Mouse (Mus musculus) liver, postnatal 0 days (tissue): Measurements from ENCODE around the gene Pcgf1. TPM values are rescaled to one million over a fixed set of nuclear protein-coding genes. Genes with fewer than 3 reads are reported as not detected.

Source experiments
- ATAC-seq: fragments of 200-750 bp; cut with Nextera tagmentation; 2 replicates; pipeline ENCODE4 v1.8.0; 2017; ENCODE audit warnings: mild to moderate bottlenecking, moderate library complexity
- DNase-seq: peaks from one replicate; pipeline ENCODE4 v3.0.0-alpha.2; 2016
- H3K27ac ChIP-seq: fragments of 300-500 bp; sonication (generic); 2 replicates; pipeline ENCODE4 v1.5.1; 2014; ENCODE audit warnings: antibody characterized with exemption, moderate library complexity, mild to moderate bottlenecking, low read depth
- H3K27me3 ChIP-seq: fragments of 300-500 bp; sonication (generic); 2 replicates; pipeline ENCODE4 v1.6.1; 2014; ENCODE audit warnings: low read length, control low read depth, mixed read lengths; ENCODE audit not compliant: insufficient read depth
- H3K36me3 ChIP-seq: fragments of 300-500 bp; sonication (generic); replicated peaks from 2 replicates; pipeline ENCODE4 v1.6.1; 2014; ENCODE audit warnings: mild to moderate bottlenecking, control low read depth, low read length, moderate library complexity, mixed read lengths; ENCODE audit not compliant: insufficient read depth
- H3K4me1 ChIP-seq: fragments of 300-500 bp; sonication (generic); 2 replicates; pipeline ENCODE4 v1.6.1; 2014; ENCODE audit warnings: antibody characterized with exemption, mild to moderate bottlenecking, control low read depth; ENCODE audit not compliant: insufficient read depth
- H3K4me2 ChIP-seq: fragments of 300-500 bp; sonication (generic); 2 replicates; pipeline ENCODE4 v1.6.1; 2014; ENCODE audit warnings: low read depth, mild to moderate bottlenecking, low read length, moderate library complexity, mixed read lengths
- H3K4me3 ChIP-seq: fragments of 300-500 bp; sonication (generic); 2 replicates; pipeline ENCODE4 v1.5.1; 2014; ENCODE audit warnings: low read depth, low read length
- H3K9ac ChIP-seq: fragments of 300-500 bp; sonication (generic); replicated peaks from 2 replicates; pipeline ENCODE4 v1.6.1; 2014; ENCODE audit warnings: mild to moderate bottlenecking, moderate library complexity
- H3K9me3 ChIP-seq: fragments of 300-500 bp; sonication (generic); 2 replicates; pipeline ENCODE4 v1.6.1; 2016; ENCODE audit warnings: mild to moderate bottlenecking, control low read depth, low read length, mixed read lengths
- CTCF ChIP-seq: sonication (generic); IDR thresholded peaks from 2 replicates; pipeline ENCODE4 v1.5.1; 2016; ENCODE audit warnings: antibody characterized with exemption, low read depth
- EP300 ChIP-seq: IDR thresholded peaks from 2 replicates; pipeline ENCODE4 v1.6.1; 2016; ENCODE audit warnings: antibody characterized with exemption, low read depth, mild to moderate bottlenecking
- WGBS: fragments of 180-500 bp; shearing (Covaris S2); extraction: QIAGEN DNeasy Blood & Tissue Kit; methylation state at CpG from one replicate; pipeline ENCODE4 v1.1.7; 2014; ENCODE audit not compliant: insufficient replicate concordance; 5-methylcytosine and 5-hydroxymethylcytosine counted together
- polyA plus RNA-seq: library from polyadenylated mRNA; unstranded; fragments of >200 nt; fragmentation: Nextera tagmentation; extraction: Ambion mirVana; gene quantifications from 2 replicates; pipeline ENCODE4 v1.2.1, GENCODE M21; 2015

Gene Pcgf1
- polyA plus RNA-seq, 1 experiment from 2014 or later: 11.7 TPM

DNA sequence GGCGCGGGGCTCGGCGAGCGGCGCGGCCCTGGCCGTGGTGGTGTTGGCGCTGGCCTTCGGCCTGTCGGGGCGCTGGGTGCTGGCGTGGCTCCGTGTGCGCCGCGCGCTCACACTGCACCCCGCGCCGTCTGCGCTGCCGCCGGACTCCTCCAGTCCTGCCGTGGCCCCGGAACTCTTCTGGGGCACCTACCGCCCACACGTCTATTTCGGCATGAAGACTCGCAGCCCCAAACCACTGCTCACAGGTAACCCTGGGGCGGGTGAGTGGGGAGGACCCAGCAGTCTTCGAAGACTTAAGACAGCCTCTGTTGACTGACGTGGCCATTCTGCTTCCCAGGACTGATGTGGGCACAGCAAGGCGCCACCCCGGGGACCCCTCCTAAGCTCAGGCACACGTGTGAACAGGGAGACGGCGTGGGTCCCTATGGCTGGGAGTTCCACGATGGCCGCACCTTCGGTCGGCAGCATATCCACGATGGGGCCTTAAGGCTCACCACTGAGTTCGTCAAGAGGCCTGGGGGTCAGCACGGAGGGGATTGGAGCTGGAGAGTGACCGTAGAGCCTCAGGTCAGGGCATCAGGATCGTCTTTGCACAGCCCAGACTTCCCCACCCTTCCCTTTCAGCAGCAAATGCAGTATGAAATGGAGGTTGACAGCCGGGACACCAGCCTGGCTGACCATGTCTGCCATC, 38.2 kb downstream of the Pcgf1 start:
- H3K9ac ChIP-seq: peak overlapping the region; percentile 85
- DNase-seq: no peak
- TF ChIP-seq CTCF (no peak), EP300 (no peak)
- no peaks in the 10 kb centered on the region for H3K9me3 ChIP-seq
- H3K4me2 ChIP-seq: peak overlapping the region; percentile 98
- peaks cover 11% of the 10 kb centered on the region for H3K36me3 ChIP-seq
- H3K4me1 ChIP-seq: peaks cover 27% of the 10 kb centered on the region
- peak overlapping the region; percentile 57 for H3K4me3 ChIP-seq
- H3K27me3 ChIP-seq: no peaks in the 10 kb centered on the region
- WGBS: under 1% methylated on average over 40 of the region's 48 CpGs
- peak; percentile 58; the same call in 1 of the 2 replicates for ATAC-seq
- peak overlapping the region; percentile 80 for H3K27ac ChIP-seq

- DNase-seq (no peak), ATAC-seq (no peak)
- WGBS: 68% methylated on average over 11 of the region's 11 CpGs
- Histone ChIP-seq H3K36me3 (peaks cover 8% of the 10 kb centered on the region), H3K9ac (peak overlapping the region; percentile 85), H3K4me1 (peaks cover 28% of the 10 kb centered on the region), H3K27ac (no peak overlapping the region), H3K27me3 (no peaks in the 10 kb centered on the region), H3K9me3 (no peaks in the 10 kb centered on the region), H3K4me2 (peak overlapping the region; percentile 98), H3K4me3 (peak overlapping the region; percentile 57)
- TF ChIP-seq CTCF: no peak
Measured at GRCm38 (mm10) chr6:83116373-83117164, 38.9 kb downstream of the Pcgf1 start.

- WGBS: 90% methylated on average over 4 of the region's 4 CpGs
- no peaks in the 10 kb centered on the region for H3K9me3 ChIP-seq
Measured at GRCm38 (mm10) chr6:83117165-83117438, 39.4 kb downstream of the Pcgf1 start.

GRCm38 (mm10) chr6:83117616-83118015, 39.9 kb downstream of the Pcgf1 start:
- ATAC-seq (no peak), DNase-seq (no peak)
- Histone ChIP-seq H3K9me3 (no peaks in the 10 kb centered on the region), H3K9ac (no peak overlapping the region), H3K27ac (no peak overlapping the region), H3K36me3 (peaks cover 8% of the 10 kb centered on the region), H3K27me3 (no peaks in the 10 kb centered on the region), H3K4me3 (no peak overlapping the region), H3K4me1 (peaks cover 37% of the 10 kb centered on the region), H3K4me2 (no peak overlapping the region)
- whole genome bisulfite sequencing: 87% methylated on average over 13 of the region's 13 CpGs
- TF ChIP-seq EP300: no peak
- TF ChIP-seq CTCF: no peak

More at GRCm38 (mm10) chr6:83117165-83117438, 39.4 kb downstream of the Pcgf1 start:
- no peaks in the 10 kb centered on the region for H3K27me3 ChIP-seq
- TF ChIP-seq EP300 (no peak), CTCF (no peak)
- H3K36me3 ChIP-seq: peaks cover 8% of the 10 kb centered on the region
- ATAC-seq (no peak), DNase-seq (no peak)
- no peak overlapping the region for H3K27ac ChIP-seq
- H3K4me2 ChIP-seq: 0 out of 2 replicates have a peak overlapping the region, but pooled peaks have one; percentile 98
- H3K9ac ChIP-seq: no peak overlapping the region
- no peak overlapping the region for H3K4me3 ChIP-seq
- H3K4me1 ChIP-seq: peaks cover 32% of the 10 kb centered on the region

DNA sequence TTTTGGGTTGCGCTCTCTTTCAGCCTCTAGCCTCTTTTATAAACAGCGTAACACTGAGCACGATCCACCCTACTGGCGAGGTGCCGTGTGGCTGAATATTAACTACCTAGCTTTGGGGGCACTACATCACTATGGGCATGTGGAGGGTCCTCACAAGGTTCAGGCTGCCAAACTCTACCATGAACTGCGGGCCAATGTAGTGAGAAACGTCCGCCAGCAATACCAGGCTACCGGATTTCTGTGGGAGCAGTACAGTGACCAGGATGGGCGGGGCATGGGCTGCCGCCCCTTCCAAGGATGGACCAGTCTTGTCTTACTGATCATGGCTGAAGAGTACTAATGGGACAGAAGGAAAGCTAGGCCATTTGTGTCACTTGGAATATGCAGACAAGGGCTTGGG, 40.7 kb downstream of the Pcgf1 start:
- DNase-seq (no peak), ATAC-seq (no peak)
- WGBS: 85% methylated on average over 11 of the region's 11 CpGs
- H3K9ac ChIP-seq: no peak overlapping the region
- no peak overlapping the region for H3K27ac ChIP-seq
- H3K27me3 ChIP-seq: no peaks in the 10 kb centered on the region
- H3K4me3 ChIP-seq: no peak overlapping the region
- peaks cover 41% of the 10 kb centered on the region for H3K4me1 ChIP-seq
- peaks cover 8% of the 10 kb centered on the region for H3K36me3 ChIP-seq
- no peaks in the 10 kb centered on the region for H3K9me3 ChIP-seq
- no peak overlapping the region for H3K4me2 ChIP-seq
- TF ChIP-seq EP300 (no peak), CTCF (no peak)

DNA sequence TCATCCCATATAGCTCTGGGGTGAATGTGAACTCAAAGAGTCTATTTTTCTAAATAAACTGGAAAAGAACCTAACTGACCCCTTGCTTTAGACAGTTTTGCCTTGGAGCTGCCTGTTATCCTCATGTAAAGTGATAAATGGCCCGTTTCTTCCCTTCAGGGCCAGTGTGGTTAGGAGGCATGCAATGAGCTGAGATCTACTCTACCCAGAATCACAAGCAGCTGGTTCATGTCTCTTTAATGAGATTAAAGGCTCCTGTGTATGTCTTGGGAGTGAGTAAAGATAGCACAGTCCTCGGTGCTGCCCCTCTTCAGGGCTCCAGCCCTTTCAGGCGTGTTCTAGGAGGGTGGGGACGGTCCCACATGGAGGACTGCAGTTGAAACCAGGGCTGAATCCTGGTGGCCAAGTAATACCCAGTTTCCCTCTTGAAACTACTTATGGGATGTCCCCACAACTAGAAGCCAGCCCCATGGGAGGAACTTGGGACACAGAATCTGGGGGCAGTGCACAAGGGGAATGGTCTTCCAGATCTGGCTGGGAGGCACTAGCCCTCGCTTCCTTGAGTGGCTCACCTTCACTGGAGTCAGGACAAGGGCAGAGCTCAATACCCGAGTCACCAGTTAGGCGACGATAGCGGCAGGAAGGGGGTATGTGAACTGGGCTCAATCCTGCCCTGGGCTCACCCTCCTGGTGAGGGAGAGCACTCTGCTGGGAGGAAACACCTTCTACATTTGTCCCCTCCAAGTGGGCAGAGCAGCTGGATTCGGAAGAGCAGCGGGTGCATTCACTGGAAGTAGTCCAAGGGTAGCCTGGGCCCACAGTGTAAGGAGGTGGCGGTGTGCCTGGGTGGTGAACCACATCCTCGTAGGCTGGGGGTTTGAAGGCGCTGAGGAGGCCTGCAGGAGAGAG, 41.4 kb downstream of the Pcgf1 start:
- TF ChIP-seq CTCF (no peak), EP300 (no peak)
- no peaks in the 10 kb centered on the region for H3K27me3 ChIP-seq
- no peaks in the 10 kb centered on the region for H3K9me3 ChIP-seq
- peaks cover 11% of the 10 kb centered on the region for H3K36me3 ChIP-seq
- no peak overlapping the region for H3K4me2 ChIP-seq
- no peak for ATAC-seq
- H3K9ac ChIP-seq: no peak overlapping the region
- no peak overlapping the region for H3K27ac ChIP-seq
- peaks cover 46% of the 10 kb centered on the region for H3K4me1 ChIP-seq
- 72% methylated on average over 14 of the region's 14 CpGs for WGBS
- DNase-seq: no peak
- no peak overlapping the region for H3K4me3 ChIP-seq
